Mouse (Mus musculus): ENCODE results near the gene Poll. TPM values are rescaled to one million over a fixed set of nuclear protein-coding genes. Genes with fewer than 3 reads are reported as not detected.

Gene Poll
- total RNA-seq, 2 experiments from 2014 or later = 13.5 to 16.0 TPM

DNA sequence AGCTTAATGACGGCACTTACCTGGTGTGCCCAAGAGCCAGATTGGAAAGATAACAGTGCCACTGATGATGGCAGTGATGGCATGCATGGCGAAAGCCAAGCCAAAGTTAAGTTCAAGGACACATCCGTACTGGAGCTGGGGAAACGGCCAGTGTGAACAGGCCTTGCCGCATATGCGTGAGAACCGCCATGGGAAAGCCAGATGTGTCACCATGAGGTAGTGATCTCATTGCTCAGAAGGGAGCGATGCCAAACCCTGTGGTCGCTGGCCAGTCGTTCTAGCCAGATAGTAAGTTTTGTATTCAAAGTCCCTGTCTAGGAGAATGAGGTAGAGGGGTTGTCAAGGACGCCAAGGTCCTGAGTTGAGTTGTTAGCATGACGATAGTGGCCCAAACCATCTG, 44.1 kb downstream of the Poll start:
- no peak for DNase-seq
- intact Hi-C loops (cut with DNase I) = no loop called here
- H3K4me3 ChIP-seq = no peak overlapping the region
- no peak overlapping the region for H3K27ac ChIP-seq
- TF ChIP-seq CTCF (IDR thresholded peaks at IDR 0.05) = no peak

DNA sequence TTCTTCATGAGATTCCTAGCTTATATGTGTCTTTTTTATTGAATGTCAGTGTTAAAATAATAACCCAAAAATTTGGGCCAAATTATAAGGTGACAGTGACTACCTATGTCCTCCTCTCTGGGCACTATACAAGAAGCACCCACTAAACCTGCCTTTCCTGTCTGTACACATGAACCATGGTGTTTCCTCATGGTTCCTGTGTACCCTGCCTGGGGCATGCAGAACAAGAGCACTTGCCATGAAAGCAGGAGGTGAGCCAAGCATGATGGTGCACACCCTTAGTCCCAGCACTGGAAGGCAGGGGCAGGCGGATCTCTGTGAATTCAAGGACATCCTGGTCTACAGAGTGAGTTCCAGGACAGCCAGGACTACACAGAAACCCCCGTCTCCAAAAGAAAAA, 45.0 kb downstream of the Poll start:
- no peak for TF ChIP-seq CTCF (IDR thresholded peaks at IDR 0.05)
- intact Hi-C loops (cut with DNase I) = no loop called here

DNA sequence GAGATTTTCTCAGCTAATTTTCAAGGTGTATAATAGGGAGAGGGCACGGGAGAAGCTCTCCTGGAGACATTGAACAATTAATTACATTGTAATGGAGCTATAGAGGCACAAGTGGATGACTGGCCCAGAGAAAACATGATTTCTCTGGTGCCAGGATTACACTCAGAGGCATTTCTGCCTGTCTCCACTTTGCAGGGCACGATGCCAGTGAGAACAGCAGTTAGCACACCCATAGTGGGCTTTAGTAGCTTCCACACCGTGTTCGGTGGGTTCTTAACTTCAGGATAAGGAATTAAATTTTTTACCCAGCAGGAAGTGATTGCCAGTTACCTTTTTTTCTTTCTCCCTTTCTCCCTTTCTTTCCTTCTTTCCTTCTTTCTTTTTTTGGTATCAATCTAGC, 48.9 kb downstream of the Poll start:
- no peak for TF ChIP-seq CTCF (IDR thresholded peaks at IDR 0.05)
- DNase-seq = no peak
- H3K4me3 ChIP-seq = no peak overlapping the region
- no peak overlapping the region for H3K27ac ChIP-seq
- intact Hi-C loops (cut with DNase I) = no loop called here

More for the DNA sequence above, 45.0 kb downstream of the Poll start:
- H3K27ac ChIP-seq = no peak overlapping the region
- H3K4me3 ChIP-seq = no peak overlapping the region
- DNase-seq = no peak

DNA sequence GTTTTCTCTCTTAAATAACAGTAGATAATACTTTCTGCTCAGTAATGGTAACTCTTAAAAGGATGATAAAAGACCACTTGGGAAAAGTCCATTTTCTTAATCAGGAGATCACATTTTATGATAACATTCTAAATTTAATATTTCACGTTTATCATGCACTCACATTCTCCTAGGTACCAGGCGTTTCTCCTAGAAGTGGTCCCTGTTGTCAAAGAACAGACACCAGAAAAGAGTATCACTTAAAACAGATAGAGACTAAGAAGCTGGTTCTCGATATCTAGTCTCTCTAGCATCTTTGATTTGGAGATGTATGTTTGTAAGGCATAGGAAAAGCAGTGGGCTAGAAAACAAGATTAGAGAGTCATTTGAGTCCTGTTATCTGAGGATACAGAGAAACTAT, 49.7 kb downstream of the Poll start:
- H3K27ac ChIP-seq = no peak overlapping the region
- no peak for TF ChIP-seq CTCF (IDR thresholded peaks at IDR 0.05)
- no peak for DNase-seq
- H3K4me3 ChIP-seq = no peak overlapping the region
- intact Hi-C loops (cut with DNase I) = no loop called here

DNA sequence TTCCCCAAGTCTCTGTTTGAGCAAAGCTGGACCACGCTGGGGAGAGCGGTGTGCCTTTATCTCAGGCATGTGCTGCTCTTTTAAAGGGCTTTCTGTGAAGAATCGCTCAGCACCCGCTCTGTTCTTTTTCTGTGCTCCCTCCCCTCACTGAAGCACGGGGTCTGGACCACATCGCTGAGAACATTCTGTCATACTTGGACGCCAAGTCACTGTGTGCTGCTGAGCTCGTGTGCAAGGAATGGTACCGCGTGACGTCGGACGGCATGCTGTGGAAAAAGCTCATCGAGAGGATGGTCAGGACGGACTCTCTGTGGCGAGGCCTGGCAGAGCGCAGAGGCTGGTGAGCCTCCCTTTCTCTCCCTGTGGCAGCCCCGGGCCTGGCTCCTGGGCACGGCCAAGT, 52.8 kb downstream of the Poll start:
- no peak overlapping the region for H3K4me3 ChIP-seq
- TF ChIP-seq CTCF (IDR thresholded peaks at IDR 0.05) = no peak
- intact Hi-C loops (cut with DNase I) = no loop called here
- H3K27ac ChIP-seq = 0 out of 2 replicates have a peak overlapping the region, but pooled peaks have one; percentile 2
- DNase-seq = peak; percentile 50

DNA sequence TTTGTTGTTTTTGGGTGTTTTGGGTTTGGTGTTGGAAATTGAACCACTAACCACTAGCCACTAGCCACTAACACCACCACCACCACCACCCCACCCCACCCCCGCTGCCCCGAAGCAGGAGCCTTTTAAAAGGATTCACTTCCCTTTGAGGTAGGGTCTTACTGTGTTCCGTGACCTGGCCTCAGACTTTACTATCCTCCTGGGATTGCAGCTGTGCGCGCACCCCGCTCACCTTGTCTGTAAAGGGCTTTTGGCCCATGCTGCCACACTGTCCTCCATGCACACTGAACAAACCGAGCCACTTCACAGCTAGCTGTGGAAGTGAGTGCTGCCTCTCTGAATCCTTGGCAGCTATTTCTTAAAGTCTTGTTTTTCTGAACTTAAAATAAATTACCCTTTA, 54.9 kb downstream of the Poll start:
- intact Hi-C loops (cut with DNase I) = no loop called here
- no peak for TF ChIP-seq CTCF (IDR thresholded peaks at IDR 0.05)
- DNase-seq = no peak
- Histone ChIP-seq H3K27ac (no peak overlapping the region), H3K4me3 (no peak overlapping the region)

Other genes with a start within 250 kb of the Poll start
- 10 to 100 TPM; 20.5 to 22.0 TPM for gene Btrc, start 196.8 kb downstream of the Poll start, total RNA-seq (2021)
- gene Gm17018, start 84 bp upstream of the Poll start, total RNA-seq (2021) = 10 to 100 TPM; 19.5 to 19.6 TPM
- gene Fbxw4, start 99.8 kb upstream of the Poll start, total RNA-seq (2021) = 10 to 100 TPM; 29.0 to 30.8 TPM
- not detected for gene Fgf8, start 182.4 kb upstream of the Poll start, total RNA-seq (2021)
- 10 to 100 TPM; 11.0 to 13.3 TPM for gene Npm3, start 189.1 kb upstream of the Poll start, total RNA-seq (2021)
- 10 to 100 TPM; 35.2 to 41.8 TPM for gene Mgea5, start 223.3 kb upstream of the Poll start, total RNA-seq (2021)

Data from gastrocnemius, adult 2 months (tissue).